Mouse (Mus musculus): ENCODE results near the gene Xcr1.

Gene Xcr1

GRCm38 (mm10) chr9:123814821-123815220 is 47.0 kb downstream of the Xcr1 start:
- in situ Hi-C loops (cut with MseI, MboI): no loop called here

- in situ Hi-C loops (cut with MseI, MboI): no loop called here
Observed at GRCm38 (mm10) chr9:123814326-123814725, 47.5 kb downstream of the Xcr1 start.

- in situ Hi-C loops (cut with MseI, MboI): no loop called here
Observed at GRCm38 (mm10) chr9:123811831-123812230, 50.0 kb downstream of the Xcr1 start.

- in situ Hi-C loops (cut with MseI, MboI): no loop called here
Observed at GRCm38 (mm10) chr9:123808583-123808982, 53.2 kb downstream of the Xcr1 start.

GRCm38 (mm10) chr9:123806267-123806666 is 55.6 kb downstream of the Xcr1 start, which contains the start of gene Cxcr6:
Gene Cxcr6 (plus strand): TSS chr9:123806475.
- in situ Hi-C loops (cut with MseI, MboI): no loop called here

- in situ Hi-C loops (cut with MseI, MboI): no loop called here
Observed at GRCm38 (mm10) chr9:123805241-123805640, 56.6 kb downstream of the Xcr1 start.

- in situ Hi-C loops (cut with MseI, MboI): no loop called here
Observed at GRCm38 (mm10) chr9:123802896-123803295, 58.9 kb downstream of the Xcr1 start.

GRCm38 (mm10) chr9:123802421-123802820 is 59.4 kb downstream of the Xcr1 start:
- in situ Hi-C loops (cut with MseI, MboI): no loop called here
